Mouse (Mus musculus) ES-E14 (cell line): ENCODE results near the gene 2310009B15Rik. TPM values are rescaled to one million over a fixed set of nuclear protein-coding genes. Genes with fewer than 3 reads are reported as not detected.

ENCODE experiments used
- DNase-seq: peaks from one replicate; pipeline ENCODE4 v3.0.0-alpha.2; 2013; ENCODE audit warnings: low read depth, low spot score
- H3K27ac ChIP-seq: 2 replicates; pipeline ENCODE4 v1.5.1; 2012; ENCODE audit warnings: low read depth, mild to moderate bottlenecking, low read length, moderate library complexity, mixed read lengths; ENCODE audit not compliant: poor library complexity, insufficient read depth, severe bottlenecking
- H3K36me3 ChIP-seq: 2 replicates; pipeline ENCODE4 v1.6.1; 2012; ENCODE audit warnings: mild to moderate bottlenecking, low read length, moderate library complexity, mixed read lengths; ENCODE audit not compliant: control insufficient read depth, poor library complexity, insufficient read depth, severe bottlenecking
- H3K4me1 ChIP-seq, 2 experiments: fragments of 150-350 bp in 1 of 2; sonication (generic) in 1 of 2; 2 replicates each; pipeline ENCODE4 v1.6.1; 2012; ENCODE audit warnings: low read length in 2 of 2, mild to moderate bottlenecking in 1 of 2, mixed read lengths in 1 of 2; ENCODE audit not compliant: control insufficient read depth in 2 of 2, insufficient read depth in 2 of 2, poor library complexity in 1 of 2
- H3K4me3 ChIP-seq, 2 experiments: fragments of 150-350 bp in 1 of 2; sonication (generic) in 1 of 2; 2 replicates each; pipeline ENCODE4 v1.5.1; 2012; ENCODE audit warnings: low read length in 2 of 2, low read depth in 1 of 2, mild to moderate bottlenecking in 1 of 2, mixed read lengths in 1 of 2; ENCODE audit not compliant: insufficient read depth in 1 of 2, poor library complexity in 1 of 2, severe bottlenecking in 1 of 2
- H3K9ac ChIP-seq: 2 replicates; pipeline ENCODE4 v1.6.1; 2012; ENCODE audit warnings: low read depth, mild to moderate bottlenecking, low read length, mixed read lengths; ENCODE audit not compliant: poor library complexity, insufficient read depth, severe bottlenecking
- H3K9me3 ChIP-seq: fragments of 150-350 bp; sonication (generic); 2 replicates; pipeline ENCODE4 v1.6.1; 2012; ENCODE audit warnings: low read depth, mild to moderate bottlenecking, low read length; ENCODE audit not compliant: control insufficient read depth, insufficient read depth
- CHD2 ChIP-seq: IDR thresholded peaks from 2 replicates; pipeline ENCODE4 v1.6.1; 2014; ENCODE audit warnings: mild to moderate bottlenecking, low read depth, low read length, inconsistent platforms
- HCFC1 ChIP-seq: IDR thresholded peaks from 2 replicates; pipeline ENCODE4 v1.6.1; 2012; ENCODE audit warnings: low read length, inconsistent platforms, borderline replicate concordance; ENCODE audit not compliant: insufficient read depth
- MAFK ChIP-seq: IDR thresholded peaks from 2 replicates; pipeline ENCODE4 v1.6.1; 2014; ENCODE audit warnings: mild to moderate bottlenecking, low read depth, low read length, inconsistent platforms; ENCODE audit not compliant: insufficient read depth
- ZC3H11A ChIP-seq: IDR thresholded peaks from 2 replicates; pipeline ENCODE4 v1.6.1; 2012; ENCODE audit warnings: low read depth, mild to moderate bottlenecking, inconsistent platforms, low read length, borderline replicate concordance
- ZNF384 ChIP-seq: IDR thresholded peaks from 2 replicates; pipeline ENCODE4 v1.6.1; 2012; ENCODE audit warnings: low read depth, low read length, inconsistent platforms
- in situ Hi-C, 2 experiments: fragments of 600-800 bp; cut with MboI; formaldehyde crosslinking; loops; one replicate each; pipeline ENCODE4 v1.15.1; 2025; ENCODE audit warnings: low sequenced_read_pairs in 2 of 2, inconsistent platforms in 1 of 2; ENCODE audit not compliant: unreplicated experiment in 2 of 2
- total RNA-seq: library from RNA; depleted of rRNA; stranded (reverse); fragments of 300-350 nt; gene quantifications from 2 replicates; pipeline ENCODE4 v1.2.3, GENCODE M21; 2012

2310009B15Rik gene
- total RNA-seq, 1 experiment, result 20.0 TPM

- H3K9ac ChIP-seq, result no peak overlapping the region
- peaks cover 0 to 3% of the 10 kb centered on the region in 2 experiments; a peak in 1 of 4 replicates for H3K4me1 ChIP-seq
- no peak overlapping the region for H3K4me3 ChIP-seq
- in situ Hi-C loops, result no loop called here
- no peak overlapping the region for H3K27ac ChIP-seq
- H3K36me3 ChIP-seq, result no peaks in the 10 kb centered on the region; the same call in 1 of the 2 replicates
- H3K9me3 ChIP-seq, result no peaks in the 10 kb centered on the region
- DNase-seq, result no peak
- TF ChIP-seq ZNF384, result no peak
- no peak for TF ChIP-seq MAFK
- TF ChIP-seq HCFC1, result no peak
Measured at GRCm38 (mm10) chr1:138850823-138851222, 5.8 kb downstream of the 2310009B15Rik start.

GRCm38 (mm10) chr1:138850161-138850539, 6.5 kb downstream of the 2310009B15Rik start:
- H3K4me3 ChIP-seq, result no peak overlapping the region
- TF ChIP-seq HCFC1, result no peak
- TF ChIP-seq ZC3H11A, result no peak
- no peak for TF ChIP-seq MAFK
- TF ChIP-seq ZNF384, result no peak
- TF ChIP-seq CHD2, result no peak
- DNase-seq, result no peak
- H3K9ac ChIP-seq, result no peak overlapping the region
- H3K4me1 ChIP-seq, result peaks cover 0 to 3% of the 10 kb centered on the region in 2 experiments; a peak in 1 of 4 replicates
- H3K9me3 ChIP-seq, result no peaks in the 10 kb centered on the region
- in situ Hi-C loops, result no loop called here
- no peaks in the 10 kb centered on the region; the same call in 1 of the 2 replicates for H3K36me3 ChIP-seq
- no peak overlapping the region for H3K27ac ChIP-seq

DNA sequence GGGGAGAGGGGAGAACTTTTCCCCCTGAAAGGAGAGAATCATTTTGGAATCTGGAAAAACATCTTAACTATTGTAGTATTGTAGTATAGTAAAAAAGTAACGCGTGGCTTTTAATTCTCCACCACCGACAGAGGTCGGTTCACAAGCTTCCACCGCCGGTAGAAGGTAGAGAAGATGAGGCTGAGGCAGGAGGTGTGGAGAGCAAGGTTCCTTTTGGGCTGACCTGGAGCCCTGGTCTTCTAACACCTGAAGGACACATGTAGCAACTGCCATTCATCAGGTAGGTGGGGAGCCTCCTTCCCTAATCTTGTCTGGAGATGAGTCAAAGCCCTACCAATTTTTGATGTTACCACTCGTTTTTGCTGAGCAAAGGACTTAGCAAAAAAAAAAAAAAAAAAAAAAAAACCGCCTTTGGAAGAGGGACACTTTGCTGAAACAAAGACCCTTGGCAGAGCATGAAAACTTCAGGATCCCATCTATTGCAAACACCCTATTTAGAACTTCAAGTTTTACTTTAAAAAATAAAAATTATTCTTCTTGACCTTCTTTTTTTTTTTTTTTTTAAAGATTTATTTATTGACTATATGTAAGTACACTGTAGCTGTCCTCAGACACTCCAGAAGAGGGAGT, 7.0 kb downstream of the 2310009B15Rik start:
- Histone ChIP-seq H3K4me1 (peaks cover 0 to 3% of the 10 kb centered on the region in 2 experiments; a peak in 1 of 4 replicates), H3K9ac (no peak overlapping the region), H3K9me3 (no peaks in the 10 kb centered on the region), H3K27ac (no peak overlapping the region), H3K4me3 (no peak overlapping the region), H3K36me3 (no peaks in the 10 kb centered on the region; the same call in 1 of the 2 replicates)
- TF ChIP-seq ZNF384 (peak; percentile 78), HCFC1 (no peak)
- no peak for DNase-seq
- in situ Hi-C loops, result loop anchor here in 1 of 2 experiments (25.0 kb wide), 1 partner anchor 313 kb away; no protein-coding TSS in a partner anchor

DNA sequence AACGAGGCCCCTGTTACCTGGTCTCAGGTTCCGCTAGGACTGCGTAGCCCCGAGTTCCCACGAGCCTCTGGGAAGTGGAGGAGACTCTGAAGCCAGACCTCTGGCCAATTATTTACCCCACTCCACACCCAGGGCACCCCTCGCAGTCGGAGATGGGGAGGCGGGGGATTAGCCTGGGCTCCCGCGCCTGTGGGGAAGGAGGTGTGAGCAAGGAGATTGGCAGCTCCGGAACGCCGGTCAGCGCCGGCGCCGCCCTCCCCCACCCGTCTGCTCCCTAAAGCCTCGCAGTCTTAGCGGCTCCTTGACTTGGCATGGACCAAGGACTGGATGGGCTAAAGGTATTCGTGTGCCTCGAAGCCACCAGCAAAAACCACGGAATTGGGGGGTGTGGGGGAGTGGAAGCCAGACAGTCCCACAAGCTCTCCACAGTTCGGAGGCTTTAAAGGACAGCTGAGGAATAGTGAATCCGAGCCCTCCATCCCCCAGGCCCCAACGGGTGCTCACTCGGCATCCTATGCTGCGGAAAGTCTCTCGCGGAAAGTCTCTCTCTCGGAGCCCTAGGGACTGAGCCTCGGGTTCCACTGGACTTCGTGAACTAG, 8.0 kb downstream of the 2310009B15Rik start, which contains the start of gene Lhx9:
TSS of gene Lhx9 (minus strand) at position 67 of the 599 bp plus-strand sequence.
- H3K4me1 ChIP-seq, result peaks cover 0 to 3% of the 10 kb centered on the region in 2 experiments; a peak in 1 of 4 replicates
- H3K9me3 ChIP-seq, result no peaks in the 10 kb centered on the region
- in situ Hi-C loops, result loop anchor here in 1 of 2 experiments (25.0 kb wide), 1 partner anchor 314 kb away; no protein-coding TSS in a partner anchor
- no peak for DNase-seq
- TF ChIP-seq MAFK, result no peak
- no peak for TF ChIP-seq HCFC1
- no peak for TF ChIP-seq CHD2
- TF ChIP-seq ZC3H11A, result no peak
- no peak for TF ChIP-seq ZNF384
- H3K4me3 ChIP-seq, result peak within 1 kb of the TSS; percentile 31 to 59
- H3K9ac ChIP-seq, result no peak within 1 kb of the TSS
- no peaks in the 10 kb centered on the region; the same call in 1 of the 2 replicates for H3K36me3 ChIP-seq
- no peak within 1 kb of the TSS for H3K27ac ChIP-seq
